Mouse (Mus musculus) hindlimb bud, embryonic 11.5 days (tissue): ENCODE results near the gene Gse1.

ENCODE experiments used
- DNase-seq: peaks from one replicate; pipeline ENCODE4 v3.0.0-alpha.2; 2012; ENCODE audit warnings: low read depth, low spot score; ENCODE audit errors: extremely low spot score

Gene Gse1

DNA sequence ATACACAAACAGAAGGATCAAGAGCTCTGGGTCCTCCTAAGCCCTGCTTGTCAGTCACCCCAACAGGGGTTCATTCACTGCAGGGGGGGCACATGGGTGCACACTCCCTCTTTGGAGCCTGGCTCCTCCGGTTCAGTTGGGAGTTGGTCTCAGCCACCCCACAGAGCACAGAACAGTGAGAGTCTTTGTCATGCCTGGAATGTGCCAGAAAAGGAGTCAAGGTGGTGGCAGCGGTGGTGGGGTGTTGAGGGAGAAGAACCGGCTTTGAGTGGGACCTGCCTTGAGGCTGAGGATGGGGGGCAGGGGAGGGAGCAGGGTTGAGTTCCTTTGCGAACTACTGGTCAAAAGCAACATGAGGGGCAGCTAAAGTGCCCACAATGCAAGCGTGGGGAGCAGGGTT is 401.8 kb downstream of the Gse1 start:
- no peak for DNase-seq

- no peak for DNase-seq
Observed at GRCm38 (mm10) chr8:120630848-120631247, 402.6 kb downstream of the Gse1 start.
